Mouse (Mus musculus): ENCODE results near the gene Kif5a. TPM values are rescaled to one million over a fixed set of nuclear protein-coding genes. Genes with fewer than 3 reads are reported as not detected.

Gene Kif5a
- polyA plus RNA-seq, 1 experiment from 2014 or later, result 70.0 TPM

- Histone ChIP-seq H3K36me3 (no peaks in the 10 kb centered on the region), H3K9ac (no peak overlapping the region), H3K4me1 (no peaks in the 10 kb centered on the region), H3K4me3 (no peak overlapping the region), H3K27me3 (no peaks in the 10 kb centered on the region; the same call in 1 of the 2 replicates), H3K27ac (no peak overlapping the region), H3K9me3 (replicated peaks) (no peaks in the 10 kb centered on the region), H3K4me2 (replicated peaks) (no peak overlapping the region)
- no peak for ATAC-seq (ENCODE audit: low FRiP score)
- WGBS, result 99% methylated on average over 2 of the region's 2 CpGs
Measured at GRCm38 (mm10) chr10:127218339-127218738, 44.8 kb downstream of the Kif5a start.

DNA sequence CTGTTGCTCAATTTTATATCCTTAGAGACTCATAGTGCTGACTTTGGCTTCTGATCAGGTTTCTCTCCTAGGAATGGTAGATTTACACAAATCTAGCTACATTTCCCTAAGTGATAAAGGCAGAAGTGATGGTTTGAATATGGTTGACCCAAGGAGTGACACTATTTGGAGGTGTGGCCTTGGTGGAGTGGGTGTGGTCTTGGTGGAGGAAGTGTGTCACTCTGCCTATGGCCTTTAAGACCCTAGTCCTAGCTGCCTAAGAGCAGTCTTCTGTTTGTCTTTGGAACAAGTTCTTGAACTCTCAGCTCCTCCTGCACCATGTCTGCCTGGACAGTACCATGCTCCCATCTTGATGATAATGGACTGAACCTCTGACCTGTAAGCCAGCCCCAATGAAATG is 46.0 kb downstream of the Kif5a start:
- no peak overlapping the region for H3K4me3 ChIP-seq
- no peaks in the 10 kb centered on the region; the same call in 1 of the 2 replicates for H3K27me3 ChIP-seq
- no peak for ATAC-seq (ENCODE audit: low FRiP score)
- H3K4me2 ChIP-seq (replicated peaks), result no peak overlapping the region
- H3K9me3 ChIP-seq (replicated peaks), result no peaks in the 10 kb centered on the region
- no peaks in the 10 kb centered on the region for H3K36me3 ChIP-seq
- no peak overlapping the region for H3K9ac ChIP-seq
- H3K27ac ChIP-seq, result no peak overlapping the region
- H3K4me1 ChIP-seq, result no peaks in the 10 kb centered on the region

DNA sequence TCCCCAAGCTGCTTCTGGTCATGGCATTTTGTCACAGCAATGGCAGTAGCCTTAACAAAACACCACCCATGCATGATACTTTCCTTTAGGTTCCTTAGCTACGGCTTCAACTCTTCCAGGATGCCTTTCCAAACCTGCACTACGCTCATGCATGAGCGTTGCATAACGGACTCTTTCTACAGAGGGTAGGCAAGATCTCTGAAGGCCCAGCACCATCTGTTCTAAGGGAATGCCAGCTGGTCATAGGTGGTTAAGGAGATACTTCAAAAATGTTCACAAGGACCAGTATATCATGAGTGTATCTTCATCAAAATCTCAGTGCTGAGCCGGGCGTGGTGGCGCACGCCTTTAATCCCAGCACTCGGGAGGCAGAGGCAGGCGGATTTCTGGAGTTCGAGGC is 46.7 kb downstream of the Kif5a start:
- Histone ChIP-seq H3K9ac (no peak overlapping the region), H3K27ac (no peak overlapping the region), H3K4me2 (replicated peaks) (no peak overlapping the region), H3K36me3 (no peaks in the 10 kb centered on the region), H3K9me3 (replicated peaks) (no peaks in the 10 kb centered on the region), H3K4me1 (no peaks in the 10 kb centered on the region), H3K27me3 (no peaks in the 10 kb centered on the region; the same call in 1 of the 2 replicates), H3K4me3 (no peak overlapping the region)
- ATAC-seq (ENCODE audit: low FRiP score), result no peak
- 89% methylated on average over 11 of the region's 11 CpGs for WGBS

- ATAC-seq (ENCODE audit: low FRiP score), result no peak
- H3K9ac ChIP-seq, result no peak overlapping the region
- H3K4me3 ChIP-seq, result no peak overlapping the region
- H3K27me3 ChIP-seq, result no peaks in the 10 kb centered on the region; the same call in 1 of the 2 replicates
- no peak overlapping the region for H3K27ac ChIP-seq
- H3K36me3 ChIP-seq, result no peaks in the 10 kb centered on the region
- no peaks in the 10 kb centered on the region for H3K9me3 ChIP-seq (replicated peaks)
- H3K4me2 ChIP-seq (replicated peaks), result no peak overlapping the region
- 79% methylated on average over 1 of the region's 1 CpGs for WGBS
- H3K4me1 ChIP-seq, result peaks cover 13% of the 10 kb centered on the region
Measured at GRCm38 (mm10) chr10:127214422-127214803, 48.7 kb downstream of the Kif5a start.

DNA sequence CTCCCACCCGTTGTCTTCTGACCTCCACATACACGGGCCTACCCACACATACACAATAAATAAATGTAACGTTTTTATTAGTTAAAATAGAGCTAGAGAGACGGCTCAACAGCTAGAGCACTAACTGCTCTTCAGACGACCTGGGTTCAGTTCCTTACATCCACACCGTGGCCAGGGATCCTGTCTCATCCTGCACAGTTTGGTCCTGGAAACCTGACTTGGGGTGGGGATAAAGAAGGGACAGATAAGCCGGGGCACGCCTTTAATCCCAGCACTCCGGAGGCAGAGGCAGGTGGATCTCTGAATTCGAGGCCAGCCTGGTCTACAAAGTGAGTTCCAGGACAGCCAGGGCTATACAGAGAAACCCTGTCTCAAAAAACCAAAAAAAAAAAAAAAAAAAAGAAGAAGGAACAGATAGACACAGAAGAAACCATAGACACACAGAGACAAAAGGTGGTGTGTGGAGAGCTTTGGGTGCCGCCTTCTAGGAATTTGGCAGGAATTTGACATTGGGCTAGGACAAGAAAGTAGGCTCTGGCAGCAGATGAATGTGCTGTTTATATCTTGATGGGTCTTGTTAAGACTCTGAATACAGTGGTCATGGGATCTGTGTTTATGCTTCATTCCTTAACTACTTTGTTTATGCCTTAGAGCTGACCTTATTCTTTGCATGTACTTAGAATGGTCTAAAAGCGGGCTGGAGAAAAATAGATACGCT is 49.3 kb downstream of the Kif5a start:
- 87% methylated on average over 13 of the region's 13 CpGs for WGBS
- no peak overlapping the region for H3K4me2 ChIP-seq (replicated peaks)
- H3K9me3 ChIP-seq (replicated peaks), result no peaks in the 10 kb centered on the region
- H3K4me1 ChIP-seq, result peaks cover 13% of the 10 kb centered on the region
- ATAC-seq (ENCODE audit: low FRiP score), result no peak
- no peaks in the 10 kb centered on the region; the same call in 1 of the 2 replicates for H3K27me3 ChIP-seq
- H3K27ac ChIP-seq, result no peak overlapping the region
- no peak overlapping the region for H3K4me3 ChIP-seq
- no peaks in the 10 kb centered on the region for H3K36me3 ChIP-seq
- H3K9ac ChIP-seq, result no peak overlapping the region

GRCm38 (mm10) chr10:127213272-127213671 is 49.9 kb downstream of the Kif5a start:
- H3K27me3 ChIP-seq, result no peaks in the 10 kb centered on the region; the same call in 1 of the 2 replicates
- 89% methylated on average over 8 of the region's 8 CpGs for WGBS
- no peak overlapping the region for H3K4me3 ChIP-seq
- peaks cover 5% of the 10 kb centered on the region; the same call in 1 of the 2 replicates for H3K36me3 ChIP-seq
- H3K4me1 ChIP-seq, result peaks cover 13% of the 10 kb centered on the region
- H3K9me3 ChIP-seq (replicated peaks), result no peaks in the 10 kb centered on the region
- H3K4me2 ChIP-seq (replicated peaks), result no peak overlapping the region
- no peak overlapping the region for H3K27ac ChIP-seq
- no peak overlapping the region for H3K9ac ChIP-seq
- ATAC-seq (ENCODE audit: low FRiP score), result no peak

DNA sequence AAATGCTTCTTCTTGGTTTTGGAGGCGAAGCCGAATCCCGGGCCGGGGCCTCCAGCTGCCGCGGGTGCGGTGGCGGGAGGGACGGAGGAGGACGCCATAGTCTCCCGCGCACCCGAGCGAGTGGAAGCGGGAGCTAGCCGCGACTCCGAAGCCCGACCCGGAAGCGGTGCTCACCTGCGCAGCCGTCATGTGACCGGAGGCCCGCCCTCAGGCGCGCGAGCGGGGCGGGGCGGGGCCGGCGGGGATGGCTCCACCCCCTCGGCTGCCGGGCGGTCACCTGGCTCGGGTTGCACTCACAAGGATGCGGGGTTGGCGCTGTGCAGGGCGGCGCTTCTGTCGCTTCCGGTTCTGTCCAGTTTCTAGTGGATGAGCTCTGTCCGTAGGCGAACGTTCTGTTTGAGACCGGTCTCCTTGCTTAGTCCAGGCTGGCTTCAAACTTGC is 51.7 kb downstream of the Kif5a start, which contains the start of gene Pip4k2c:
Gene Pip4k2c (minus strand): TSS at position 172 of the 441 bp plus-strand sequence.
- Histone ChIP-seq H3K27ac (peak within 1 kb of the TSS; percentile 56), H3K4me3 (peak within 1 kb of the TSS; percentile 82), H3K9me3 (replicated peaks) (no peaks in the 10 kb centered on the region), H3K4me2 (replicated peaks) (peak within 1 kb of the TSS; percentile 91), H3K36me3 (peaks cover 21% of the 10 kb centered on the region), H3K4me1 (peaks cover 13% of the 10 kb centered on the region), H3K9ac (peak within 1 kb of the TSS; percentile 86), H3K27me3 (no peaks in the 10 kb centered on the region; the same call in 1 of the 2 replicates)
- peak; percentile 95 for ATAC-seq (ENCODE audit: low FRiP score)
- WGBS, result 0% methylated on average over 27 of the region's 47 CpGs

GRCm38 (mm10) chr10:127210961-127211405 is 52.2 kb downstream of the Kif5a start:
- H3K4me3 ChIP-seq, result peak overlapping the region; percentile 82
- peak; percentile 67 for ATAC-seq (ENCODE audit: low FRiP score)
- peak overlapping the region; percentile 91 for H3K4me2 ChIP-seq (replicated peaks)
- H3K27ac ChIP-seq, result peak overlapping the region; percentile 56
- WGBS, result under 1% methylated on average over 25 of the region's 25 CpGs
- no peaks in the 10 kb centered on the region; the same call in 1 of the 2 replicates for H3K27me3 ChIP-seq
- H3K9me3 ChIP-seq (replicated peaks), result no peaks in the 10 kb centered on the region
- H3K4me1 ChIP-seq, result peaks cover 13% of the 10 kb centered on the region
- H3K9ac ChIP-seq, result peak overlapping the region; percentile 86
- peaks cover 25% of the 10 kb centered on the region for H3K36me3 ChIP-seq

GRCm38 (mm10) chr10:127209928-127210570 is 53.1 kb downstream of the Kif5a start:
- H3K27me3 ChIP-seq, result no peaks in the 10 kb centered on the region; the same call in 1 of the 2 replicates
- H3K4me2 ChIP-seq (replicated peaks), result peak overlapping the region; percentile 91
- peaks cover 13% of the 10 kb centered on the region for H3K4me1 ChIP-seq
- no peak for ATAC-seq (ENCODE audit: low FRiP score)
- no peak overlapping the region for H3K9ac ChIP-seq
- H3K27ac ChIP-seq, result no peak overlapping the region
- H3K9me3 ChIP-seq (replicated peaks), result no peaks in the 10 kb centered on the region
- 0 out of 2 replicates have a peak overlapping the region, but pooled peaks have one; percentile 82 for H3K4me3 ChIP-seq
- WGBS, result 85% methylated on average over 13 of the region's 13 CpGs
- H3K36me3 ChIP-seq, result peaks cover 34% of the 10 kb centered on the region

- Histone ChIP-seq H3K4me2 (replicated peaks) (no peak overlapping the region), H3K9me3 (replicated peaks) (no peaks in the 10 kb centered on the region), H3K9ac (no peak overlapping the region), H3K27me3 (no peaks in the 10 kb centered on the region; the same call in 1 of the 2 replicates), H3K27ac (no peak overlapping the region), H3K4me3 (no peak overlapping the region), H3K36me3 (peaks cover 42% of the 10 kb centered on the region), H3K4me1 (peaks cover 13% of the 10 kb centered on the region)
- 87% methylated on average over 4 of the region's 4 CpGs for WGBS
- ATAC-seq (ENCODE audit: low FRiP score), result no peak
Measured at GRCm38 (mm10) chr10:127208921-127209320, 54.2 kb downstream of the Kif5a start.

DNA sequence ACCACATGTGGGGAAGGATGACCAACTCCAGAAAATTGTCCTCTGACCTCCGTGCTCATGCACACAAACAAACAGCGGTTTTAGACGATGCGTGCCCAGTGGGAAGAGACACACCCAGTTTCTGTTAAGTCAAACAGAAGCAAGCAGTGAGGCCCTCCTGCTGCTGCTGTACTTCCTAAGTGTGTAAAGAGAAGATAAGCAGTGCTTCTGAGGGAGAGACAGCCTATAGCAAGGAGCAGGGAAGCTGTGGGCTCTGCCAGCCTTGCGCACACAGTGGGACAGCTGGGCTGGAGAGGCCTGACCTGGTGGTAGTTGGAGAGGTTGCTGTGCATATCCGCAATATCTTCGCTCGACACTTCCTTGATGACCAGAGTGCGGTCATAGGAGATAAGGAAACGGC is 57.8 kb downstream of the Kif5a start:
- Histone ChIP-seq H3K4me1 (peaks cover 7% of the 10 kb centered on the region), H3K4me2 (replicated peaks) (no peak overlapping the region), H3K4me3 (no peak overlapping the region), H3K9ac (no peak overlapping the region), H3K36me3 (peaks cover 69% of the 10 kb centered on the region), H3K27ac (no peak overlapping the region), H3K9me3 (replicated peaks) (no peaks in the 10 kb centered on the region), H3K27me3 (no peaks in the 10 kb centered on the region)
- WGBS, result 93% methylated on average over 10 of the region's 10 CpGs
- ATAC-seq (ENCODE audit: low FRiP score), result no peak

DNA sequence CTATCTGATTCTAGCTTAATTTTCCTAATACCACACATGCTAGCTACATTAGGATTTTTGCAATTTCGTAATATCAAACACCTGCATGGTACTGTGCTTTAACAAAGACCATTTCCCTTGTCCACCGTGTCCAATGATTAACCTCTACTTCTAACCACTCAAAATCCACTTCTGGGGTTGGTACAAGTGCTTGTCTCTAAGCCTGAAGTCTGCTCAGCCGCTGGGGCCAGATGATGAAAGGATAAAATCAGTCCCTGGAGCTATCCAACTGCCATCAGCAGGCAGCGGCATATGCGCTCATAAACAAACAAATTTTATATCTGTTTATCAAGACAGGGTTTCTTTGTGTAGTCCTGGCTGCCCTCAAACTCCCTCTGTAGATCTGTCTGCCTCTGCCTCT is 58.6 kb downstream of the Kif5a start:
- 95% methylated on average over 5 of the region's 5 CpGs for WGBS
- Histone ChIP-seq H3K36me3 (peaks cover 76% of the 10 kb centered on the region), H3K27ac (no peak overlapping the region)

More for the DNA sequence above, 58.6 kb downstream of the Kif5a start:
- ATAC-seq (ENCODE audit: low FRiP score), result no peak
- Histone ChIP-seq H3K4me3 (no peak overlapping the region), H3K27me3 (no peaks in the 10 kb centered on the region), H3K4me1 (no peaks in the 10 kb centered on the region), H3K9me3 (replicated peaks) (no peaks in the 10 kb centered on the region), H3K4me2 (replicated peaks) (no peak overlapping the region), H3K9ac (no peak overlapping the region)
